Mouse (Mus musculus) limb, embryonic 12.5 days (tissue): ENCODE results near the gene Zfp449. TPM values are rescaled to one million over a fixed set of nuclear protein-coding genes. Genes with fewer than 3 reads are reported as not detected.
A peak's percentile ranks its signal among the peaks of the same experiment; 100 is the strongest.
"Not testable (repeated sequence)": the region's sequence is repeated elsewhere in the genome, so short reads cannot be mapped to it uniquely, and the experiment has no call there.

Source experiments
- ATAC-seq: fragments of 200-750 bp; cut with Nextera tagmentation; 2 replicates; pipeline ENCODE4 v1.8.0; 2017; ENCODE audit warnings: low read depth, moderate TSS enrichment; ENCODE audit not compliant: insufficient number of reproducible peaks, insufficient read depth, low FRiP score, low TSS enrichment
- H3K27ac ChIP-seq: fragments of 300-500 bp; sonication (generic); 2 replicates; pipeline ENCODE4 v1.5.1; 2016; ENCODE audit warnings: mild to moderate bottlenecking, moderate library complexity
- H3K27me3 ChIP-seq: fragments of 300-500 bp; sonication (generic); 2 replicates; pipeline ENCODE4 v1.6.1; 2016; ENCODE audit warnings: mild to moderate bottlenecking, moderate library complexity
- H3K36me3 ChIP-seq: fragments of 300-500 bp; sonication (generic); 2 replicates; pipeline ENCODE4 v1.6.1; 2016; ENCODE audit warnings: mild to moderate bottlenecking, moderate library complexity
- H3K4me1 ChIP-seq: fragments of 300-500 bp; sonication (generic); replicated peaks from 2 replicates; pipeline ENCODE4 v1.6.1; 2016
- H3K4me2 ChIP-seq: fragments of 300-500 bp; sonication (generic); 2 replicates; pipeline ENCODE4 v1.6.1; 2016; ENCODE audit warnings: mild to moderate bottlenecking, moderate library complexity
- H3K4me3 ChIP-seq: fragments of 300-500 bp; sonication (generic); replicated peaks from 2 replicates; pipeline ENCODE4 v1.5.1; 2016; ENCODE audit warnings: mild to moderate bottlenecking
- H3K9ac ChIP-seq: fragments of 300-500 bp; sonication (generic); replicated peaks from 2 replicates; pipeline ENCODE4 v1.6.1; 2016; ENCODE audit warnings: mild to moderate bottlenecking, moderate library complexity
- H3K9me3 ChIP-seq: fragments of 300-500 bp; sonication (generic); 2 replicates; pipeline ENCODE4 v1.6.1; 2016; ENCODE audit warnings: mild to moderate bottlenecking, moderate library complexity
- WGBS: fragments of 180-500 bp; shearing (Covaris S2); methylation state at CpG from one replicate; pipeline ENCODE4 v1.1.7; 2016; 5-methylcytosine and 5-hydroxymethylcytosine counted together
- polyA plus RNA-seq: library from polyadenylated mRNA; unstranded; fragments of >200 nt; fragmentation: Nextera tagmentation; extraction: Ambion mirVana; gene quantifications from 2 replicates; pipeline ENCODE4 v1.2.1, GENCODE M21; 2016

The Zfp449 gene
- 6.0 and 8.1 TPM in 2 replicates for polyA plus RNA-seq

- 15% methylated on average over 33 of the region's 39 CpGs for WGBS
Measured at GRCm38 (mm10) chrX:56346176-56346931, at the start of gene Zfp449. TSS of gene Zfp449 (plus strand) at chrX:56346400.

GRCm38 (mm10) chrX:56307597-56307996 lies 38.6 kb upstream of the Zfp449 start:
- whole genome bisulfite sequencing = 81% methylated on average over 5 of the region's 5 CpGs
- no peaks in the 10 kb centered on the region for H3K4me1 ChIP-seq

More at GRCm38 (mm10) chrX:56346176-56346931, at the start of gene Zfp449:
- Histone ChIP-seq H3K27ac (no peak within 1 kb of the TSS), H3K9me3 (no peaks in the 10 kb centered on the region), H3K9ac (peak within 1 kb of the TSS; percentile 63), H3K4me3 (peak within 1 kb of the TSS; percentile 53), H3K4me2 (peak within 1 kb of the TSS; percentile 52), H3K36me3 (peaks cover 3% of the 10 kb centered on the region; the same call in 1 of the 2 replicates), H3K4me1 (no peaks in the 10 kb centered on the region), H3K27me3 (no peaks in the 10 kb centered on the region)
- ATAC-seq = peak; percentile 92

GRCm38 (mm10) chrX:56312813-56313212 lies 33.4 kb upstream of the Zfp449 start:
- Histone ChIP-seq H3K4me3 (no peak overlapping the region), H3K36me3 (no peaks in the 10 kb centered on the region), H3K4me2 (no peak overlapping the region), H3K9ac (no peak overlapping the region), H3K27ac (no peak overlapping the region), H3K9me3 (no peaks in the 10 kb centered on the region), H3K4me1 (no peaks in the 10 kb centered on the region), H3K27me3 (no peaks in the 10 kb centered on the region)
- no peak for ATAC-seq
- WGBS = 47% methylated on average over 1 of the region's 1 CpGs

More at GRCm38 (mm10) chrX:56307597-56307996, 38.6 kb upstream of the Zfp449 start:
- Histone ChIP-seq H3K9me3 (no peaks in the 10 kb centered on the region), H3K27me3 (no peaks in the 10 kb centered on the region), H3K27ac (no peak overlapping the region), H3K4me3 (no peak overlapping the region), H3K9ac (no peak overlapping the region), H3K36me3 (no peaks in the 10 kb centered on the region), H3K4me2 (no peak overlapping the region)
- no peak for ATAC-seq

GRCm38 (mm10) chrX:56322096-56322495 lies 24.1 kb upstream of the Zfp449 start:
- H3K27ac ChIP-seq = no peak overlapping the region
- H3K4me2 ChIP-seq = no peak overlapping the region
- H3K9ac ChIP-seq = no peak overlapping the region
- no peaks in the 10 kb centered on the region for H3K4me1 ChIP-seq
- 87% methylated on average over 5 of the region's 5 CpGs for WGBS
- no peaks in the 10 kb centered on the region for H3K36me3 ChIP-seq
- ATAC-seq = no peak
- H3K27me3 ChIP-seq = no peaks in the 10 kb centered on the region
- H3K4me3 ChIP-seq = no peak overlapping the region
- H3K9me3 ChIP-seq = no peaks in the 10 kb centered on the region

- H3K9me3 ChIP-seq = no peaks in the 10 kb centered on the region
- H3K4me1 ChIP-seq = no peaks in the 10 kb centered on the region
- ATAC-seq = no peak
- no peaks in the 10 kb centered on the region for H3K36me3 ChIP-seq
- H3K4me3 ChIP-seq = no peak overlapping the region
- no peak overlapping the region for H3K4me2 ChIP-seq
- WGBS = 74% methylated on average over 2 of the region's 2 CpGs
- H3K27me3 ChIP-seq = no peaks in the 10 kb centered on the region
- no peak overlapping the region for H3K27ac ChIP-seq
- no peak overlapping the region for H3K9ac ChIP-seq
Measured at GRCm38 (mm10) chrX:56322731-56323130, 23.5 kb upstream of the Zfp449 start.

- 61% methylated on average over 3 of the region's 3 CpGs for WGBS
Measured at GRCm38 (mm10) chrX:56332046-56332445, 14.2 kb upstream of the Zfp449 start.

GRCm38 (mm10) chrX:56340305-56340704 lies 5.9 kb upstream of the Zfp449 start:
- ATAC-seq = no peak
- no peaks in the 10 kb centered on the region for H3K27me3 ChIP-seq
- no peaks in the 10 kb centered on the region for H3K9me3 ChIP-seq
- H3K4me1 ChIP-seq = no peaks in the 10 kb centered on the region
- no peak overlapping the region for H3K9ac ChIP-seq
- no peaks in the 10 kb centered on the region for H3K36me3 ChIP-seq
- H3K27ac ChIP-seq = no peak overlapping the region
- no peak overlapping the region for H3K4me2 ChIP-seq
- no peak overlapping the region for H3K4me3 ChIP-seq

More at GRCm38 (mm10) chrX:56332046-56332445, 14.2 kb upstream of the Zfp449 start:
- Histone ChIP-seq H3K9me3 (no peaks in the 10 kb centered on the region), H3K27ac (no peak overlapping the region), H3K36me3 (no peaks in the 10 kb centered on the region), H3K9ac (no peak overlapping the region), H3K4me1 (no peaks in the 10 kb centered on the region), H3K4me3 (no peak overlapping the region), H3K27me3 (no peaks in the 10 kb centered on the region), H3K4me2 (no peak overlapping the region)
- ATAC-seq = no peak

GRCm38 (mm10) chrX:56342921-56343320 lies 3.3 kb upstream of the Zfp449 start:
- H3K4me3 ChIP-seq = no peak overlapping the region
- no peaks in the 10 kb centered on the region for H3K36me3 ChIP-seq
- no peaks in the 10 kb centered on the region for H3K9me3 ChIP-seq
- no peak overlapping the region for H3K27ac ChIP-seq
- WGBS = 89% methylated on average over 3 of the region's 3 CpGs
- H3K4me1 ChIP-seq = no peaks in the 10 kb centered on the region
- ATAC-seq = no peak
- H3K9ac ChIP-seq = no peak overlapping the region
- H3K4me2 ChIP-seq = no peak overlapping the region
- H3K27me3 ChIP-seq = no peaks in the 10 kb centered on the region

- Histone ChIP-seq H3K4me1 (no peaks in the 10 kb centered on the region), H3K4me2 (peak overlapping the region; percentile 52), H3K27ac (no peak overlapping the region), H3K27me3 (no peaks in the 10 kb centered on the region), H3K4me3 (peak overlapping the region; percentile 53), H3K9me3 (no peaks in the 10 kb centered on the region), H3K36me3 (peaks cover 3% of the 10 kb centered on the region; the same call in 1 of the 2 replicates), H3K9ac (peak overlapping the region; percentile 63)
- 32% methylated on average over 8 of the region's 8 CpGs for WGBS
- peak; percentile 23; the same call in 1 of the 2 replicates for ATAC-seq
Measured at GRCm38 (mm10) chrX:56346932-56347253, 693 bp downstream of the Zfp449 start.

- 16% methylated on average over 50 of the region's 56 CpGs for WGBS
- H3K27ac ChIP-seq, H3K4me1 ChIP-seq, H3K27me3 ChIP-seq, H3K36me3 ChIP-seq, H3K9me3 ChIP-seq: not testable (repeated sequence)
- peak within 1 kb of the TSS; percentile 58; the same call in 1 of the 2 replicates for H3K9ac ChIP-seq
- ATAC-seq = peak; percentile 89
- H3K4me3 ChIP-seq = peak within 1 kb of the TSS; percentile 50
- H3K4me2 ChIP-seq = peak within 1 kb of the TSS; percentile 55
Measured at GRCm38 (mm10) chrX:56374431-56375128, 28.4 kb downstream of the Zfp449 start, which contains the start of gene Smim10l2a. TSS of gene Smim10l2a (plus strand) at chrX:56374586.

- ATAC-seq = no peak
- H3K36me3 ChIP-seq = no peaks in the 10 kb centered on the region
- no peak overlapping the region for H3K27ac ChIP-seq
- H3K4me1 ChIP-seq = no peaks in the 10 kb centered on the region
- no peak overlapping the region for H3K4me3 ChIP-seq
- no peaks in the 10 kb centered on the region for H3K27me3 ChIP-seq
- no peak overlapping the region for H3K4me2 ChIP-seq
- 82% methylated on average over 2 of the region's 2 CpGs for WGBS
- no peak overlapping the region for H3K9ac ChIP-seq
- 0 out of 2 replicates have a peak, but pooled peaks cover 7% of the 10 kb centered on the region for H3K9me3 ChIP-seq
Measured at GRCm38 (mm10) chrX:56380852-56381251, 34.7 kb downstream of the Zfp449 start.
